Mouse (Mus musculus) intestine, embryonic 16.5 days (tissue): ENCODE measurements around the gene Msx1. TPM values are rescaled to one million over a fixed set of nuclear protein-coding genes. Genes with fewer than 3 reads are reported as not detected.

Source experiments
- ATAC-seq: fragments of 200-750 bp; cut with Nextera tagmentation; 2 replicates; pipeline ENCODE4 v1.8.0; 2017; ENCODE audit warnings: moderate TSS enrichment, moderate library complexity
- H3K27ac ChIP-seq: fragments of 300-500 bp; sonication (generic); 2 replicates; pipeline ENCODE4 v1.5.1; 2014; ENCODE audit warnings: mild to moderate bottlenecking, low read length
- H3K27me3 ChIP-seq: fragments of 300-500 bp; sonication (generic); replicated peaks from 2 replicates; pipeline ENCODE4 v1.6.1; 2014; ENCODE audit warnings: low read length, control low read depth, mixed read lengths; ENCODE audit not compliant: control insufficient read depth, insufficient read depth
- H3K36me3 ChIP-seq: fragments of 300-500 bp; sonication (generic); 2 replicates; pipeline ENCODE4 v1.6.1; 2014; ENCODE audit warnings: low read length, control low read depth; ENCODE audit not compliant: control insufficient read depth, insufficient read depth
- H3K4me1 ChIP-seq: fragments of 300-500 bp; sonication (generic); 2 replicates; pipeline ENCODE4 v1.6.1; 2014; ENCODE audit warnings: low read length, control low read depth, mixed read lengths; ENCODE audit not compliant: control insufficient read depth, insufficient read depth
- H3K4me2 ChIP-seq: fragments of 300-500 bp; sonication (generic); 2 replicates; pipeline ENCODE4 v1.6.1; 2014; ENCODE audit warnings: low read depth, low read length, control low read depth
- H3K4me3 ChIP-seq: fragments of 300-500 bp; sonication (generic); 2 replicates; pipeline ENCODE4 v1.5.1; 2014; ENCODE audit warnings: mild to moderate bottlenecking, low read length
- H3K9ac ChIP-seq: fragments of 300-500 bp; sonication (generic); 2 replicates; pipeline ENCODE4 v1.6.1; 2014; ENCODE audit warnings: low read depth, low read length
- H3K9me3 ChIP-seq: fragments of 300-500 bp; sonication (generic); 2 replicates; pipeline ENCODE4 v1.6.1; 2016; ENCODE audit warnings: low read length, control low read depth; ENCODE audit not compliant: control insufficient read depth
- WGBS: fragments of 180-500 bp; shearing (Covaris S2); extraction: QIAGEN DNeasy Blood & Tissue Kit; methylation state at CpG from one replicate; pipeline ENCODE4 v1.1.7; 2014; 5-methylcytosine and 5-hydroxymethylcytosine counted together
- polyA plus RNA-seq: library from polyadenylated mRNA; unstranded; fragments of >200 nt; fragmentation: Nextera tagmentation; extraction: Ambion mirVana; gene quantifications from 2 replicates; pipeline ENCODE4 v1.2.1, GENCODE M21; 2015

Msx1 gene
- polyA plus RNA-seq, 1 experiment from 2014 or later: 2.4 TPM

- Histone ChIP-seq H3K27me3 (peaks cover 81% of the 10 kb centered on the region), H3K9me3 (0 out of 2 replicates have a peak, but pooled peaks cover 2% of the 10 kb centered on the region), H3K36me3 (no peaks in the 10 kb centered on the region), H3K4me1 (peaks cover 16% of the 10 kb centered on the region), H3K4me3 (no peak overlapping the region), H3K27ac (no peak overlapping the region), H3K9ac (no peak overlapping the region), H3K4me2 (no peak overlapping the region)
- no peak for ATAC-seq
- WGBS: under 1% methylated on average over 14 of the region's 14 CpGs
These were observed 3.6 kb upstream of the Msx1 start for GRCm38 (mm10) chr5:37828001-37828400.

GRCm38 (mm10) chr5:37827626-37827950, 3.2 kb upstream of the Msx1 start:
- H3K27me3 ChIP-seq: peaks cover 82% of the 10 kb centered on the region
- peaks cover 17% of the 10 kb centered on the region for H3K4me1 ChIP-seq
- H3K36me3 ChIP-seq: no peaks in the 10 kb centered on the region
- H3K4me3 ChIP-seq: no peak overlapping the region
- ATAC-seq: no peak
- no peak overlapping the region for H3K27ac ChIP-seq
- H3K9ac ChIP-seq: no peak overlapping the region
- no peak overlapping the region for H3K4me2 ChIP-seq
- 2% methylated on average over 9 of the region's 9 CpGs for whole genome bisulfite sequencing
- H3K9me3 ChIP-seq: 0 out of 2 replicates have a peak, but pooled peaks cover 2% of the 10 kb centered on the region

GRCm38 (mm10) chr5:37826706-37827625, 2.6 kb upstream of the Msx1 start:
- no peak for ATAC-seq
- H3K4me3 ChIP-seq: no peak overlapping the region
- H3K4me1 ChIP-seq: peaks cover 17% of the 10 kb centered on the region
- H3K4me2 ChIP-seq: no peak overlapping the region
- peaks cover 84% of the 10 kb centered on the region for H3K27me3 ChIP-seq
- H3K36me3 ChIP-seq: no peaks in the 10 kb centered on the region
- under 1% methylated on average over 59 of the region's 59 CpGs for WGBS
- H3K9me3 ChIP-seq: 0 out of 2 replicates have a peak, but pooled peaks cover 2% of the 10 kb centered on the region
- H3K27ac ChIP-seq: no peak overlapping the region
- no peak overlapping the region for H3K9ac ChIP-seq

GRCm38 (mm10) chr5:37825611-37826445, 1.4 kb upstream of the Msx1 start:
- H3K4me3 ChIP-seq: no peak overlapping the region
- H3K9me3 ChIP-seq: 0 out of 2 replicates have a peak, but pooled peaks cover 2% of the 10 kb centered on the region
- H3K27ac ChIP-seq: no peak overlapping the region
- no peak overlapping the region for H3K9ac ChIP-seq
- ATAC-seq: no peak
- H3K4me2 ChIP-seq: no peak overlapping the region
- WGBS: under 1% methylated on average over 37 of the region's 37 CpGs
- peaks cover 84% of the 10 kb centered on the region for H3K27me3 ChIP-seq
- no peaks in the 10 kb centered on the region for H3K36me3 ChIP-seq
- peaks cover 20% of the 10 kb centered on the region for H3K4me1 ChIP-seq

- ATAC-seq: no peak
- 5% methylated on average over 7 of the region's 7 CpGs for WGBS
- Histone ChIP-seq H3K9ac (no peak overlapping the region), H3K4me3 (no peak overlapping the region), H3K4me1 (peaks cover 20% of the 10 kb centered on the region), H3K27me3 (peaks cover 83% of the 10 kb centered on the region), H3K4me2 (no peak overlapping the region), H3K9me3 (0 out of 2 replicates have a peak, but pooled peaks cover 2% of the 10 kb centered on the region), H3K27ac (no peak overlapping the region), H3K36me3 (no peaks in the 10 kb centered on the region)
These were observed 773 bp upstream of the Msx1 start for GRCm38 (mm10) chr5:37825111-37825600.

- Histone ChIP-seq H3K27ac (no peak overlapping the region), H3K9ac (peak overlapping the region; percentile 60), H3K4me3 (peak overlapping the region; percentile 54), H3K36me3 (no peaks in the 10 kb centered on the region), H3K27me3 (peaks cover 83% of the 10 kb centered on the region), H3K4me1 (peaks cover 20% of the 10 kb centered on the region), H3K4me2 (peak overlapping the region; percentile 85), H3K9me3 (no peaks in the 10 kb centered on the region)
- WGBS: under 1% methylated on average over 58 of the region's 58 CpGs
- ATAC-seq: peak; percentile 44
These were observed 492 bp downstream of the Msx1 start for GRCm38 (mm10) chr5:37823721-37824460.

GRCm38 (mm10) chr5:37822791-37823720, 1.3 kb downstream of the Msx1 start:
- no peak; the same call in 1 of the 2 replicates for ATAC-seq
- peak overlapping the region; percentile 54 for H3K4me3 ChIP-seq
- H3K36me3 ChIP-seq: no peaks in the 10 kb centered on the region
- H3K4me1 ChIP-seq: peaks cover 20% of the 10 kb centered on the region
- no peak overlapping the region for H3K27ac ChIP-seq
- peaks cover 83% of the 10 kb centered on the region for H3K27me3 ChIP-seq
- H3K9ac ChIP-seq: peak overlapping the region; percentile 60
- H3K9me3 ChIP-seq: no peaks in the 10 kb centered on the region
- whole genome bisulfite sequencing: 2% methylated on average over 42 of the region's 42 CpGs
- H3K4me2 ChIP-seq: peak overlapping the region; percentile 85

GRCm38 (mm10) chr5:37822116-37822707, 2.2 kb downstream of the Msx1 start:
- Histone ChIP-seq H3K27me3 (peaks cover 91% of the 10 kb centered on the region), H3K4me3 (no peak overlapping the region), H3K4me1 (peaks cover 20% of the 10 kb centered on the region), H3K9me3 (no peaks in the 10 kb centered on the region), H3K9ac (no peak overlapping the region), H3K36me3 (no peaks in the 10 kb centered on the region), H3K27ac (no peak overlapping the region), H3K4me2 (no peak overlapping the region)
- ATAC-seq: no peak
- 19% methylated on average over 11 of the region's 11 CpGs for WGBS
